Mouse (Mus musculus) liver, postnatal 0 days (tissue): ENCODE results near the gene Bnip3. TPM values are rescaled to one million over a fixed set of nuclear protein-coding genes. Genes with fewer than 3 reads are reported as not detected.

ENCODE experiments used
- ATAC-seq: fragments of 200-750 bp; cut with Nextera tagmentation; 2 replicates; pipeline ENCODE4 v1.8.0; 2017; ENCODE audit warnings: mild to moderate bottlenecking, moderate library complexity
- DNase-seq: peaks from one replicate; pipeline ENCODE4 v3.0.0-alpha.2; 2016
- H3K27ac ChIP-seq: fragments of 300-500 bp; sonication (generic); 2 replicates; pipeline ENCODE4 v1.5.1; 2014; ENCODE audit warnings: antibody characterized with exemption, moderate library complexity, mild to moderate bottlenecking, low read depth
- H3K27me3 ChIP-seq: fragments of 300-500 bp; sonication (generic); 2 replicates; pipeline ENCODE4 v1.6.1; 2014; ENCODE audit warnings: low read length, control low read depth, mixed read lengths; ENCODE audit not compliant: insufficient read depth
- H3K36me3 ChIP-seq: fragments of 300-500 bp; sonication (generic); replicated peaks from 2 replicates; pipeline ENCODE4 v1.6.1; 2014; ENCODE audit warnings: mild to moderate bottlenecking, control low read depth, low read length, moderate library complexity, mixed read lengths; ENCODE audit not compliant: insufficient read depth
- H3K4me1 ChIP-seq: fragments of 300-500 bp; sonication (generic); 2 replicates; pipeline ENCODE4 v1.6.1; 2014; ENCODE audit warnings: antibody characterized with exemption, mild to moderate bottlenecking, control low read depth; ENCODE audit not compliant: insufficient read depth
- H3K4me2 ChIP-seq: fragments of 300-500 bp; sonication (generic); 2 replicates; pipeline ENCODE4 v1.6.1; 2014; ENCODE audit warnings: low read depth, mild to moderate bottlenecking, low read length, moderate library complexity, mixed read lengths
- H3K4me3 ChIP-seq: fragments of 300-500 bp; sonication (generic); 2 replicates; pipeline ENCODE4 v1.5.1; 2014; ENCODE audit warnings: low read depth, low read length
- H3K9ac ChIP-seq: fragments of 300-500 bp; sonication (generic); replicated peaks from 2 replicates; pipeline ENCODE4 v1.6.1; 2014; ENCODE audit warnings: mild to moderate bottlenecking, moderate library complexity
- H3K9me3 ChIP-seq: fragments of 300-500 bp; sonication (generic); 2 replicates; pipeline ENCODE4 v1.6.1; 2016; ENCODE audit warnings: mild to moderate bottlenecking, control low read depth, low read length, mixed read lengths
- CTCF ChIP-seq: sonication (generic); IDR thresholded peaks from 2 replicates; pipeline ENCODE4 v1.5.1; 2016; ENCODE audit warnings: antibody characterized with exemption, low read depth
- EP300 ChIP-seq: IDR thresholded peaks from 2 replicates; pipeline ENCODE4 v1.6.1; 2016; ENCODE audit warnings: antibody characterized with exemption, low read depth, mild to moderate bottlenecking
- WGBS: fragments of 180-500 bp; shearing (Covaris S2); extraction: QIAGEN DNeasy Blood & Tissue Kit; methylation state at CpG from one replicate; pipeline ENCODE4 v1.1.7; 2014; ENCODE audit not compliant: insufficient replicate concordance; 5-methylcytosine and 5-hydroxymethylcytosine counted together
- polyA plus RNA-seq: library from polyadenylated mRNA; unstranded; fragments of >200 nt; fragmentation: Nextera tagmentation; extraction: Ambion mirVana; gene quantifications from 2 replicates; pipeline ENCODE4 v1.2.1, GENCODE M21; 2015

Bnip3 gene
- polyA plus RNA-seq, result 171 and 190 TPM in 2 replicates

DNA sequence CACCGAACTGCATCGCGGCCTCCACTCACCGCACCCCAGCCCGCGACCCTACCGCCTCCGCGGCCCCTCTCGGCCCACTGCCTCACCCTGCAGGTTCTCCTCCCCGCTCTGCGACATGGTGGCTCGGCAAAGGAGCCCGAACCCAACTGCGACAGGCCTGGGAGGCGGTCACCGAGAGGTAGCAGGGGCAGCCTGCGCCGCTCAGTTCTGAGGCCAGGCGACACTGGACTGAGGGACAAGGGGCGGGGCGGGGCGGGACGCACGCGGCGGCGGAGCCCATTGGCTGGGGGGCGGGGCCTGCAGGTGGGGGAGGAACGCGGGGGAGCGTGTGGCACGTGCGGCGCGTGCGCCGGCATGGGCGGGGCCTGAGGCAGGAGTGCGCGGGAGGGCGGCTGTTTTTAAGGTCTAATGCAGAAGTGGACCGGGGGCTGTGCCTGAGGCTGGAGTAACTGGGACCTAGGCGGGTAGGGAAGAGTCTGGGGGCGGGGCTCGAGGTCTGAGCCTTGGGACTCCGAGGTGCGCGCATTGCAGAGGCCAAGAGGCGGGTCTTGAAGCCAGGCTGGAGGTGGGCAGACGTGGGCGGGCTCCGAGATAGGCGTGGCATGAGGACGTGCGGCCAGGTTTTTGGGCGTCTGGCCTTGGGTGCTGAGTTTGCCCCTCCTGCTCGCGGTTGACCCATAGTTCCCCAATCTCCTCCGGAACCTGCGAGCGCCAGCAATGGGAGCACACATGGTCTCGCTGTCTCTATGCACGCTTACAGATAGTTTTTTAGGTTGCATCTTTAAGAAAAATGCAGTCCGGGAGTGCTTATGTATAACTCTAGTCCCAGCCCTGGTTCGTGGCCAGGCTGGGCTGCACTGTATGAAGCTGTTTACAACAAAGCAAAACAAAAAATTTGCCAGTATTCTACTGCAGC lies at the start of gene Bnip3:
Gene Bnip3, minus strand, starts transcription at position 243 of the 916 bp plus-strand sequence.
- under 1% methylated on average over 54 of the region's 66 CpGs for WGBS
- peaks cover 29% of the 10 kb centered on the region for H3K4me1 ChIP-seq
- peak within 1 kb of the TSS; percentile 85 for H3K4me2 ChIP-seq
- TF ChIP-seq CTCF (no peak), EP300 (peak; percentile 23; the same call in 1 of the 2 replicates)
- H3K36me3 ChIP-seq, result no peaks in the 10 kb centered on the region; the same call in 1 of the 2 replicates
- H3K4me3 ChIP-seq, result peak within 1 kb of the TSS; percentile 86
- no peaks in the 10 kb centered on the region for H3K27me3 ChIP-seq
- H3K9ac ChIP-seq, result peak within 1 kb of the TSS; percentile 97
- ATAC-seq (peak; percentile 85), DNase-seq (peak; percentile 98)
- H3K9me3 ChIP-seq, result no peaks in the 10 kb centered on the region
- peak within 1 kb of the TSS; percentile 97 for H3K27ac ChIP-seq

DNA sequence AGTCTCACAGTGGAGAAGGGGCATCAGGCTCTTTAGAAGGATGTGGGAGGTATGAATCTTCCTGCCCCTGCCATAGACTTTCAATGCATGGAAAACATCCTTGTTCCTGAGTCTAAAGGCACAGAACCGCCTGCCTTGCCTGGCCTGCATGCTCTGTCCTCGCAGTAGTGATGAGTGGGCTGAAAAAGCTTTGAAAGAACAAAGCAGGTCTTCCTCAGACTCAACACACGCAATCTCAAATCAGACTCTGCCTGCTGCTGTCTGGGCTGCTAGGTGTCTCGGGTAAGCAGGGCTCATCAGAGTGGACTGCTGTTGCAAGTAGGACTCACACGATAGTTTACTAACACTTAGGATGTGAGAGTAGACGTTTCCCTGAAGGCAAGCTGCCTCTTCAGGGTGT lies 47.8 kb upstream of the Bnip3 start:
- H3K4me2 ChIP-seq, result no peak overlapping the region
- no peak overlapping the region for H3K27ac ChIP-seq
- no peak for TF ChIP-seq CTCF
- no peak overlapping the region for H3K9ac ChIP-seq
- WGBS, result 61% methylated on average over 6 of the region's 6 CpGs
- H3K36me3 ChIP-seq, result no peaks in the 10 kb centered on the region
- no peak overlapping the region for H3K4me3 ChIP-seq
- H3K9me3 ChIP-seq, result no peaks in the 10 kb centered on the region
- DNase-seq (no peak), ATAC-seq (no peak)
- H3K27me3 ChIP-seq, result no peaks in the 10 kb centered on the region
- no peaks in the 10 kb centered on the region for H3K4me1 ChIP-seq

DNA sequence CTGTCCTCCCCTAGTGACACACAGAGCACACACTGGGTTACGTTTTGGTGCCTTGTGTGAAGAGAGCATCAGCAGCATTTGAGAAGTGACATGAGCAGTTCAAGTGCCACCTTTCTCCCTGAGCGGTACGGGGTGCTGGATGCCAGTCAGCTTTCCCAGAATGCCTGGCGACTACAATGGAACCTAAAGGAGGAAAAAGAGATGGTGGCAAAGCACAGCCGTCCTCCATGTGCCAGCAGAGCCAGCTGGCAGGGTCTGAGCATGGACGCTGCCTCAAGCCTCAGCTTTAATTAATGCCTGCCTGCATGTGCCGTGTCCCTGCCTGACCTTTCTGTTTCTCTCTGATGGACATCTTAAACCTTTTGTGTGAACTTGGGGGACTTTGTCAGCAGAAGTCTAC lies 46.5 kb upstream of the Bnip3 start:
- Histone ChIP-seq H3K9me3 (no peaks in the 10 kb centered on the region), H3K27ac (no peak overlapping the region), H3K4me3 (no peak overlapping the region), H3K27me3 (no peaks in the 10 kb centered on the region), H3K4me1 (no peaks in the 10 kb centered on the region), H3K9ac (no peak overlapping the region), H3K36me3 (no peaks in the 10 kb centered on the region), H3K4me2 (no peak overlapping the region)
- DNase-seq (no peak), ATAC-seq (no peak)
- TF ChIP-seq CTCF, result no peak
- no peak for TF ChIP-seq EP300
- WGBS, result 65% methylated on average over 7 of the region's 7 CpGs

DNA sequence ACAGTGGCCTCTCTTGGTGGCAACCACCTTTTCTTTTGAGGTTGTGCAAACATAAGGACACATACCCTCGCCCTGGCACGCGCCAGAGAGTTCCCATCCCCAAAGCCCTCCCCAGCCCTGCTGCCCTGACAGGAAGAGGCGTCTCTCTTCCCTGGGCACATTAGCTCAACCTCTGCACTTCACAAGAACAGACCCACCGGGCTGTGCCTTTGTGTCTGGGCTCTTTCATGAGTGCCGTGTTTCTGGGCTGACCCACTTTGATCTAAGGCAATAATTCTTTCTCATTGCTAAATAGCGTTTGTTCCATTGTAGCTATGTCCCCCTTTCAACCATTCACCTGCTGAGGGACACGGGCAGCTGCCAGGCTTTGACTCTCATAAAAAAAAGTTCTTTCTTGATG lies 39.0 kb upstream of the Bnip3 start:
- Histone ChIP-seq H3K36me3 (no peaks in the 10 kb centered on the region), H3K4me3 (no peak overlapping the region), H3K9ac (no peak overlapping the region), H3K4me1 (no peaks in the 10 kb centered on the region), H3K27ac (no peak overlapping the region), H3K4me2 (no peak overlapping the region), H3K27me3 (0 out of 2 replicates have a peak, but pooled peaks cover 7% of the 10 kb centered on the region), H3K9me3 (no peaks in the 10 kb centered on the region)
- DNase-seq (no peak), ATAC-seq (no peak)
- no peak for TF ChIP-seq CTCF
- no peak for TF ChIP-seq EP300
- 38% methylated on average over 8 of the region's 8 CpGs for WGBS

DNA sequence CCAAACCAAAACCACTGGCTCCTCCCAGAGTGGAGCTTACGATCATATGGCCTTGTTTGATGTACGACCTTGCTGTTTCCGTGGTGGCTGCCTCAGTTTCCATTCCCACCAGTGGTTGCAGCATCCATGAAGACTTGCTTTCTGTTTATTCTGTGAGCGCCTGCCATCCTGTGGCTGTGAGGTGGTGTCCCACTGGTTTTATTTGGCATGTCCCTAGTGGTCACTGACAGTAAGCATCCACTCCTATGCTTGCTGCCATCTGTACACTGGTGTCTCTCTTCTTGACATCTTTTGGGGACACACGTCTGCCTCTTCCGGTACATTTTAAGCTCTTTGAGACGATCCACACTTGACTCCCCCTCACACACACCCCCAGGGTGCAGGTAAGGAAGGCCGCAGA lies 38.4 kb upstream of the Bnip3 start:
- H3K9ac ChIP-seq, result no peak overlapping the region
- 0 out of 2 replicates have a peak, but pooled peaks cover 11% of the 10 kb centered on the region for H3K27me3 ChIP-seq
- DNase-seq, result no peak
- H3K9me3 ChIP-seq, result no peaks in the 10 kb centered on the region
- no peak overlapping the region for H3K27ac ChIP-seq
- 0 out of 2 replicates have a peak, but pooled peaks have one; percentile 3 for TF ChIP-seq CTCF
- TF ChIP-seq EP300, result no peak
- no peak overlapping the region for H3K4me2 ChIP-seq
- ATAC-seq, result no peak
- H3K4me3 ChIP-seq, result no peak overlapping the region
- WGBS, result 77% methylated on average over 8 of the region's 8 CpGs
- no peaks in the 10 kb centered on the region for H3K4me1 ChIP-seq
- no peaks in the 10 kb centered on the region for H3K36me3 ChIP-seq

DNA sequence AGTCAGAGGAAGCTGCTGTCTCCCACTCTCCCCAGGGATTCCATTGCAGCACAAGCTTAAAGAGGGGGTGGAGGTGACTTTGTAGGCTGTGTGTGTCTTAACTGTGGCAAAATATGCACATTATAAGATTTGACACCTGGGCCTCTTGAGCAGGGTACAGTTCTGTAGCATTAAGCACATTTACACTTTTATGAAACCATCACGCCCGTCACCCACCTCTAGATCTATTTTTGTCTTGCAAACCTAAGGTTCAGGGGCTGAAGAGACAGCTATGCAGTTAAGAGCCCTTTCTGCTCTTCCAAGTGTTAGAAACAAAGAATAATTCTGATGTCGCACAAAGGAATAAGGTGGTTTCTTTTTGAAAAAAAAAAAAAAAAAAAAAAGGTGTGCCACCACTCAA lies 36.3 kb upstream of the Bnip3 start:
- H3K4me1 ChIP-seq, result no peaks in the 10 kb centered on the region
- ATAC-seq, result no peak
- no peaks in the 10 kb centered on the region for H3K36me3 ChIP-seq
- WGBS, result 57% methylated on average over 3 of the region's 3 CpGs
- TF ChIP-seq CTCF (no peak), EP300 (no peak)
- DNase-seq, result no peak
- H3K27ac ChIP-seq, result no peak overlapping the region
- peaks cover 30% of the 10 kb centered on the region for H3K27me3 ChIP-seq
- H3K4me3 ChIP-seq, result no peak overlapping the region
- no peak overlapping the region for H3K4me2 ChIP-seq
- no peak overlapping the region for H3K9ac ChIP-seq
- H3K9me3 ChIP-seq, result no peaks in the 10 kb centered on the region
